Mouse (Mus musculus) E14TG2a.4 (cell line): ENCODE measurements around the gene Dgcr2.

ENCODE experiments used
- H3K27me3 ChIP-seq: 2 replicates; pipeline ENCODE4 v1.6.1; 2014; ENCODE audit warnings: low read length, control low read depth; ENCODE audit not compliant: insufficient read depth
- H3K36me3 ChIP-seq: 2 replicates; pipeline ENCODE4 v1.6.1; 2014; ENCODE audit warnings: low read length, control low read depth; ENCODE audit not compliant: insufficient read depth
- H3K4me1 ChIP-seq: replicated peaks from 2 replicates; pipeline ENCODE4 v1.6.1; 2014; ENCODE audit warnings: low read depth, low read length, control low read depth
- H3K4me3 ChIP-seq: replicated peaks from 2 replicates; pipeline ENCODE4 v1.5.1; 2014; ENCODE audit warnings: mild to moderate bottlenecking, low read length
- H3K9me3 ChIP-seq: 2 replicates; pipeline ENCODE4 v1.6.1; 2014; ENCODE audit warnings: low read length, control low read depth
- CTCF ChIP-seq: conservative IDR thresholded peaks from 2 replicates; pipeline ENCODE4 v1.5.1; 2014; ENCODE audit warnings: low read length
- NANOG ChIP-seq: IDR thresholded peaks from 2 replicates; pipeline ENCODE4 v1.6.1; 2014; ENCODE audit warnings: borderline replicate concordance, low read length, mixed read lengths
- POU5F1 ChIP-seq: IDR thresholded peaks from 2 replicates; pipeline ENCODE4 v1.6.1; 2014; ENCODE audit warnings: low read length, borderline replicate concordance

Gene Dgcr2

GRCm38 (mm10) chr16:17848928-17849327 is 49.4 kb downstream of the Dgcr2 start:
- H3K4me1 ChIP-seq, result 0 out of 2 replicates have a peak, but pooled peaks cover 3% of the 10 kb centered on the region
- H3K27me3 ChIP-seq, result no peaks in the 10 kb centered on the region
- TF ChIP-seq CTCF (peak; percentile 71), POU5F1 (no peak)
- H3K4me3 ChIP-seq, result no peak overlapping the region
- peaks cover 95% of the 10 kb centered on the region for H3K36me3 ChIP-seq
- H3K9me3 ChIP-seq, result peaks cover 5% of the 10 kb centered on the region

- Histone ChIP-seq H3K27me3 (no peaks in the 10 kb centered on the region), H3K4me3 (no peak overlapping the region), H3K36me3 (peaks cover 96% of the 10 kb centered on the region), H3K4me1 (0 out of 2 replicates have a peak, but pooled peaks cover 3% of the 10 kb centered on the region), H3K9me3 (peaks cover 5% of the 10 kb centered on the region)
- TF ChIP-seq POU5F1 (no peak), CTCF (no peak), NANOG (no peak)
These were observed 49.9 kb downstream of the Dgcr2 start for GRCm38 (mm10) chr16:17848431-17848830.

- TF ChIP-seq NANOG (no peak), CTCF (no peak), POU5F1 (no peak)
- no peak overlapping the region for H3K4me3 ChIP-seq
- peaks cover 84% of the 10 kb centered on the region for H3K36me3 ChIP-seq
- H3K27me3 ChIP-seq, result no peaks in the 10 kb centered on the region
- 0 out of 2 replicates have a peak, but pooled peaks cover under 1% of the 10 kb centered on the region for H3K9me3 ChIP-seq
- 0 out of 2 replicates have a peak, but pooled peaks cover 3% of the 10 kb centered on the region for H3K4me1 ChIP-seq
These were observed 54.5 kb downstream of the Dgcr2 start for GRCm38 (mm10) chr16:17843701-17844365.

GRCm38 (mm10) chr16:17842437-17842836 is 55.9 kb downstream of the Dgcr2 start:
- TF ChIP-seq CTCF (no peak), POU5F1 (no peak), NANOG (no peak)
- H3K4me1 ChIP-seq, result 0 out of 2 replicates have a peak, but pooled peaks cover 3% of the 10 kb centered on the region
- peaks cover 11% of the 10 kb centered on the region for H3K27me3 ChIP-seq
- H3K36me3 ChIP-seq, result peaks cover 70% of the 10 kb centered on the region
- H3K9me3 ChIP-seq, result peaks cover 5% of the 10 kb centered on the region; the same call in 1 of the 2 replicates
- no peak overlapping the region for H3K4me3 ChIP-seq

- peaks cover 5% of the 10 kb centered on the region; the same call in 1 of the 2 replicates for H3K9me3 ChIP-seq
- peaks cover 5% of the 10 kb centered on the region; the same call in 1 of the 2 replicates for H3K4me1 ChIP-seq
- H3K27me3 ChIP-seq, result peaks cover 36% of the 10 kb centered on the region
- TF ChIP-seq CTCF, result no peak
- no peak for TF ChIP-seq POU5F1
- TF ChIP-seq NANOG, result no peak
- H3K36me3 ChIP-seq, result peaks cover 45% of the 10 kb centered on the region
- H3K4me3 ChIP-seq, result no peak overlapping the region
These were observed 58.4 kb downstream of the Dgcr2 start for GRCm38 (mm10) chr16:17839976-17840375.

- Histone ChIP-seq H3K36me3 (peaks cover 26% of the 10 kb centered on the region), H3K9me3 (peaks cover 5% of the 10 kb centered on the region; the same call in 1 of the 2 replicates), H3K4me3 (no peak within 1 kb of the TSS), H3K27me3 (peaks cover 51% of the 10 kb centered on the region), H3K4me1 (peaks cover 13% of the 10 kb centered on the region)
- TF ChIP-seq NANOG (no peak), POU5F1 (no peak), CTCF (no peak)
These were observed 60.3 kb downstream of the Dgcr2 start, which contains the start of gene Car15 for GRCm38 (mm10) chr16:17838051-17838450. Gene Car15 (minus strand): TSS chr16:17838364.

- H3K27me3 ChIP-seq, result peaks cover 77% of the 10 kb centered on the region
- TF ChIP-seq POU5F1, result no peak
- TF ChIP-seq NANOG, result no peak
- no peak for TF ChIP-seq CTCF
- H3K9me3 ChIP-seq, result peaks cover 5% of the 10 kb centered on the region; the same call in 1 of the 2 replicates
These were observed 62.9 kb downstream of the Dgcr2 start for GRCm38 (mm10) chr16:17835481-17835880.

GRCm38 (mm10) chr16:17834543-17834942 is 63.8 kb downstream of the Dgcr2 start:
- TF ChIP-seq POU5F1 (no peak), NANOG (no peak), CTCF (no peak)
- H3K9me3 ChIP-seq, result peaks cover 5% of the 10 kb centered on the region; the same call in 1 of the 2 replicates
- H3K36me3 ChIP-seq, result no peaks in the 10 kb centered on the region
- H3K4me3 ChIP-seq, result peak overlapping the region; percentile 81
- peaks cover 86% of the 10 kb centered on the region for H3K27me3 ChIP-seq
- H3K4me1 ChIP-seq, result peaks cover 34% of the 10 kb centered on the region

More at GRCm38 (mm10) chr16:17835481-17835880, 62.9 kb downstream of the Dgcr2 start:
- peaks cover 34% of the 10 kb centered on the region for H3K4me1 ChIP-seq
- no peak overlapping the region for H3K4me3 ChIP-seq
- H3K36me3 ChIP-seq, result peaks cover under 1% of the 10 kb centered on the region; the same call in 1 of the 2 replicates

GRCm38 (mm10) chr16:17833681-17834399 is 64.5 kb downstream of the Dgcr2 start:
- H3K36me3 ChIP-seq, result no peaks in the 10 kb centered on the region
- TF ChIP-seq NANOG (no peak), CTCF (no peak), POU5F1 (no peak)
- peaks cover 36% of the 10 kb centered on the region for H3K4me1 ChIP-seq
- peaks cover 5% of the 10 kb centered on the region; the same call in 1 of the 2 replicates for H3K9me3 ChIP-seq
- peak overlapping the region; percentile 81 for H3K4me3 ChIP-seq
- peaks cover 93% of the 10 kb centered on the region for H3K27me3 ChIP-seq
